Mouse (Mus musculus) ES-Bruce4 (cell line): ENCODE data around the gene Caml.

Experiments used
- CTCF ChIP-seq: IDR thresholded peaks from one replicate; pipeline ENCODE4 v1.8.1; 2011; ENCODE audit warnings: low read depth, low read length
- POLR2A ChIP-seq: IDR thresholded peaks from one replicate; pipeline ENCODE4 v1.8.1; 2011; ENCODE audit warnings: low read length; ENCODE audit not compliant: insufficient read depth

DNA sequence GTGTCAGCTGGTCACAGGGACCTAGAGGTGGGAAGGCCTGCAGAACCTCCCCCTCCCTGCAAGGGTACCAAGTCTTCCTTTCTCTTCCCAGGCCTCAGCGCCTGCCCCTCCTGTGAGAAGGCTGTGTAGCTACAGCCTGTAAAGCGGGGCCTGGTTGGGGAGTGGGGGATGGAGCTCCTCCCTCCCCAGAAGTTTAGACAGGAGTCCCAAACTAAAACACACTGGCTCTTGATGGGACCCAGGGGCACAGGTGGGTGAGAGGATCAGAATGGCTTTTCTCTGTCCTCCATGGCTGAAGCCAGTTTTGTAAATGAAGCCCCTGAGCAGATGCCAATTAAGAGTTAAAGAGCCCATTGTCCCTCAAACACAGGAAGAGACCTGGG, 15.2 kb upstream of the Caml start:
- TF ChIP-seq CTCF, result no peak
- TF ChIP-seq POLR2A, result no peak
